Mouse (Mus musculus) forebrain, embryonic 13.5 days (tissue): ENCODE results near the gene Slc24a5. TPM values are rescaled to one million over a fixed set of nuclear protein-coding genes. Genes with fewer than 3 reads are reported as not detected.
"Not testable (repeated sequence)": the region's sequence is repeated elsewhere in the genome, so short reads cannot be mapped to it uniquely, and the experiment has no call there.

Experiments used
- ATAC-seq: fragments of 200-750 bp; cut with Nextera tagmentation; 2 replicates; pipeline ENCODE4 v1.8.0; 2017
- H3K27ac ChIP-seq: fragments of 300-500 bp; sonication (generic); 2 replicates; pipeline ENCODE4 v1.5.1; 2015; ENCODE audit warnings: inconsistent platforms, mild to moderate bottlenecking, moderate library complexity
- H3K27me3 ChIP-seq: fragments of 300-500 bp; sonication (generic); 2 replicates; pipeline ENCODE4 v1.6.1; 2015; ENCODE audit warnings: mild to moderate bottlenecking, inconsistent platforms
- H3K36me3 ChIP-seq: fragments of 300-500 bp; sonication (generic); 2 replicates; pipeline ENCODE4 v1.6.1; 2015; ENCODE audit warnings: mild to moderate bottlenecking, inconsistent platforms; ENCODE audit not compliant: poor library complexity, severe bottlenecking
- H3K4me1 ChIP-seq: fragments of 300-500 bp; sonication (generic); 2 replicates; pipeline ENCODE4 v1.6.1; 2015; ENCODE audit warnings: inconsistent platforms
- H3K4me2 ChIP-seq: fragments of 300-500 bp; sonication (generic); 2 replicates; pipeline ENCODE4 v1.6.1; 2015; ENCODE audit warnings: inconsistent platforms, mild to moderate bottlenecking, moderate library complexity
- H3K4me3 ChIP-seq: fragments of 300-500 bp; sonication (generic); 2 replicates; pipeline ENCODE4 v1.5.1; 2015; ENCODE audit warnings: mild to moderate bottlenecking, inconsistent platforms
- H3K9ac ChIP-seq: fragments of 300-500 bp; sonication (generic); 2 replicates; pipeline ENCODE4 v1.6.1; 2015; ENCODE audit warnings: mild to moderate bottlenecking, inconsistent platforms
- H3K9me3 ChIP-seq: fragments of 300-500 bp; sonication (generic); replicated peaks from 2 replicates; pipeline ENCODE4 v1.6.1; 2016; ENCODE audit warnings: inconsistent platforms
- WGBS: fragments of 180-500 bp; shearing (Covaris S2); methylation state at CpG from one replicate; pipeline ENCODE4 v1.1.7; 2015; 5-methylcytosine and 5-hydroxymethylcytosine counted together
- polyA plus RNA-seq: library from polyadenylated mRNA; unstranded; fragments of >200 nt; fragmentation: Nextera tagmentation; extraction: Ambion mirVana; gene quantifications from 2 replicates; pipeline ENCODE4 v1.2.1, GENCODE M21; 2015

Slc24a5 gene
- polyA plus RNA-seq, 1 experiment from 2014 or later, result 4.6 TPM

DNA sequence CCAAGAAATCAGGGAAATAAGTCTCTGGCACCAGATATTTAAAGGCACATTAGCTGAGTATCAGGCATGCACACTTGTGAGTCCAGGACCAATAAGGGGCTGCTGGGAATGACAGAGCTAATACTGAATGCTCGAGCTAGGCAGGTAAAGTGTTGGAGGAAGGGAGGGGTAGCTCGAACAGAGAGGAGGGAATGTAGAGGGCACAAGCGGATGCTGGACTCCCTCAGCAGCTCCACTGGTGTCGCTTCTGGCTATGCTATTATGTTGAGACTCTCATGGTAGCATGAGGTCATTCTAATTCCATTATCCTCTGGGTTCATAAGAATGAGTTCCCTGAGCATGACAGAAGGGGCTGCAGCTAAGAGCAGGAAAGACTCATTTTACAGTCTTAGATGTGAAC is 5.0 kb upstream of the Slc24a5 start:
- Histone ChIP-seq H3K36me3 (no peaks in the 10 kb centered on the region), H3K27ac (no peak overlapping the region), H3K4me3 (no peak overlapping the region), H3K9ac (no peak overlapping the region), H3K4me1 (no peaks in the 10 kb centered on the region), H3K9me3 (no peaks in the 10 kb centered on the region), H3K27me3 (no peaks in the 10 kb centered on the region), H3K4me2 (no peak overlapping the region)
- 59% methylated on average over 4 of the region's 4 CpGs for WGBS
- no peak for ATAC-seq

DNA sequence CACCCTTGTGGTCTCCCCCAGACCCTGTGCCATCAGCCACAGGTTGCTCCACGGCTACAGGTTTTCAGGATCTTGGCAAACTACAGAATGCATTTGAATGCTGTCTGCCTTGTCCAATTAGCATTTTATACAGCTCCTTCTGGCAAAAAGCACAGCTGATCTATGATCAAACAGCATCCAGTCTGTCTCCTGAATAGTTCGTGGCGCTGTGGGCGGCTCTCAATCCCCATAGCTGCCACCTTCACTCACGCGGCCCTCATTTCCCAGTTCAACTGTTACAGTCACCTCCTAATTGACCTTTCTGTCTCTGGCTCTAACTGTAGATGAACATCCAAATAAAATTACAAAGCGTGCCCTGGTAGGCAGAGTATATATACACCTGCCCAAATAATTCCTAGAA is 551 bp upstream of the Slc24a5 start:
- Histone ChIP-seq H3K4me2 (no peak overlapping the region), H3K4me3 (no peak overlapping the region), H3K36me3 (no peaks in the 10 kb centered on the region), H3K27me3 (no peaks in the 10 kb centered on the region), H3K9ac (no peak overlapping the region), H3K4me1 (no peaks in the 10 kb centered on the region), H3K9me3 (no peaks in the 10 kb centered on the region), H3K27ac (no peak overlapping the region)
- WGBS, result 81% methylated on average over 7 of the region's 7 CpGs
- 0 out of 2 replicates have a peak, but pooled peaks have one; percentile 10 for ATAC-seq

DNA sequence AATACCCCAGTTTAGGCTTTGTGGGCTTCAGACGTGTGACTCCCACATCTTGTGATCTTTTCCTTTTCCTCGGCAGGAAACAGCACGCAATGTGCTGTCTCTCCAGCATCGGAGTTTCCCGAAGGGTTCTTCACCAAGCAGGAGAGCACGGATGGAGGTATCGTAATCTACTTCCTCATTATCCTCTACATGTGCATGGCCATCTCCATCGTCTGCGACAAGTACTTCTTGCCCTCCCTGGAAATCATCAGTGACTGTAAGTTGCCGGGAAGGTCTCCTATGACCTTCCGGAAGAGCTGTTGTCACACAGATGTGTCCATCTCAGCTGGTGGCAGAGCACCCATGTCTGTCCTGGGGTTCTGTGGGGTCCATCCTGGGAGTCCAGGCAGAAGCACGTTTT is 772 bp downstream of the Slc24a5 start:
- WGBS, result 92% methylated on average over 12 of the region's 12 CpGs
- no peak overlapping the region for H3K27ac ChIP-seq
- no peak for ATAC-seq
- no peak overlapping the region for H3K4me2 ChIP-seq
- no peaks in the 10 kb centered on the region for H3K36me3 ChIP-seq
- no peaks in the 10 kb centered on the region for H3K4me1 ChIP-seq
- no peak overlapping the region for H3K4me3 ChIP-seq
- no peaks in the 10 kb centered on the region for H3K9me3 ChIP-seq
- H3K27me3 ChIP-seq, result no peaks in the 10 kb centered on the region
- no peak overlapping the region for H3K9ac ChIP-seq

DNA sequence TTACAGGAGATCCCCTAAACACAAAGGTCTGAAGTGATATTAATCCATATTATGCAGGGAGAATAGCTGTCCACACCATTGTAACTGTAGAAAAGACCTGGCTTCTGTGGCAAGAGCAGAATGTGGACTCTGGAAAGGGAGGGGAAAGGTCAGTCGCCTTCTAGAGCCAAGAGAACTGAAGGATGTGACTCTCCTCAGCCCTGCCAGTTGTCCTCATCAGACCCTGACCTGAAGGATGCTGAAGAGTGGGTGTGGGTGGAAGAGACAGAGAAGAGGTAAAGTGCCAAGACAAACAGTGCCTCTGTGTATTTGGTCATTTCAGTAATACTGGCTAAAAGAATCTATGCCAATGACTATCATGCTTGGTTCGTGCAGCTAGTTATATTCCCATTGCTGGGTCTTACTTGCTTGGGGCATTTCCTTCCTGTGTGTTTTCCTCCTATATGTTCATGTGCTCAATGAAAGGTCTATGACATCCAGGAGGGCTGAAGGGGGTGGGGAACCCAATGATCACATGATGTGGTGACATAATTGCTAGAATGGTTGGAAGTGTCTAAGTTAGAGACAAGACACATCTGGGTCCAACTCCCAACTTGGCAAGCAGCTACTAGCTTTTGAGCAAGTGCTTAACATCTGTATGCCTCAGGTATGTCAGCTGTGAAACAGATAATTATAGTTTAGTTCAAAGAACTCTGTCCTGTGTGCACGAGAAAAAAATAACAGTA is 5.3 kb downstream of the Slc24a5 start:
- H3K27me3 ChIP-seq, result no peaks in the 10 kb centered on the region
- no peaks in the 10 kb centered on the region for H3K9me3 ChIP-seq
- no peak overlapping the region for H3K9ac ChIP-seq
- no peak overlapping the region for H3K4me3 ChIP-seq
- H3K4me1 ChIP-seq, result no peaks in the 10 kb centered on the region
- peaks cover 6% of the 10 kb centered on the region; the same call in 1 of the 2 replicates for H3K36me3 ChIP-seq
- 76% methylated on average over 3 of the region's 3 CpGs for WGBS
- H3K27ac ChIP-seq, result no peak overlapping the region
- no peak for ATAC-seq
- no peak overlapping the region for H3K4me2 ChIP-seq

DNA sequence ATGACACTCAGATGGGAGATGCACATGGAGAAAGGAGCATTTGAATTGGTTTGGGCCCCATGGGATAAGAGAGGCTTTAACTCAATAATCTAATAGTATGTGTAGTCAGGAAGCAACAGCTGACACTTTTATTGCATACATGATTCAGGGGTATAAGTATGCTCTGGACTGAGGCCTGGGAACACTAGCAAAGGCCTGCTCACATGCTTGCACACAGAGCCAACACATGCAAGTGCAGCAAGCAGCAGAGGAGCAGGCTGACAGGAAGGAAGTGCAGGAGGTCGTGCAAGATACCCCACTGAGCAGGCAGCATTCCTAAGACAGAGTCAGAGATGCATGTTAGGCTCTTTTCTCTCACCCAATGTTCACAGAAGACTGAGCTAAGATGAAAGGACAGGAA is 16.0 kb downstream of the Slc24a5 start:
- ATAC-seq, result no peak
- Histone ChIP-seq H3K27ac (no peak overlapping the region), H3K4me2 (no peak overlapping the region), H3K4me3 (no peak overlapping the region), H3K9ac (no peak overlapping the region), H3K9me3 (no peaks in the 10 kb centered on the region), H3K36me3 (peaks cover 46% of the 10 kb centered on the region), H3K27me3 (no peaks in the 10 kb centered on the region), H3K4me1 (no peaks in the 10 kb centered on the region)
- 35% methylated on average over 1 of the region's 1 CpGs for WGBS

DNA sequence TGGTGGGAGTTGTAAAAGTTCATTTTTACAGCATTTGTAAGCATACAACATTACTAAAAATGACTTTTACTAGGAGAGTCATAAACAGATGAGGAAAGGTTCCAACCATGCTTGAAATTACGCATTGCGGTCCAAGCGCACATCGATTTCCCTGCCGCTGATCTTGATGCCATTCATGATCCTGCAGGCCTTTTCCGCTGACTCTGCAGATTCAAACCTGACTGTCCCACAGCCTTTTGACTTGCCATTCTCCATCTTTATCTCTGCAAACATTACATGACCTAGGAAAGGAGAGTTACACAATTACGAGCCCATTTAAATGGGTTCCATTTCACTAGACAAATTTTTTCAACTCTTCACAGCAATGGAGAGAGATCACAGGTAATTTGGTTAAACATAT is 20.8 kb downstream of the Slc24a5 start:
- no peaks in the 10 kb centered on the region for H3K9me3 ChIP-seq
- H3K36me3 ChIP-seq, result peaks cover 52% of the 10 kb centered on the region
- 94% methylated on average over 7 of the region's 7 CpGs for WGBS

DNA sequence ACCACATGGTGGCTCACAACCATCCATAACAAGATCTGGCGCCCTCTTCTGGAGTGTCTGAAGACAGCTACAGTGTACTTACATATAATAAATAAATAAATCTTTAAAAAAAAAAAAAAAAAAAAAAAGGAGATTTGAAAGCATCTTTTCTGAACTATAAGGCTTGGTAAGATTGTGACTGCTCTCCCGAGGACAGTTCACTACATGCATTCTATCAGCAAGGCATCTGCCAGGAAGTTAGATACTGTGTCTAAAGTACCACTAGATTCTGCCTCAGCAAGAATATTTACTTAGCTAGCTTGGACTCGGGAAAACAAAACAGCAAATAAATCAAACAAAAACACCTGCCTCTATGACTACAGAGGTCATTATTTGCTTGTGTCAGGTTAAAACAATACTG is 24.2 kb downstream of the Slc24a5 start:
- 86% methylated on average over 3 of the region's 3 CpGs for WGBS
- not testable (repeated sequence) for H3K9me3 ChIP-seq

More for the DNA sequence above, 20.8 kb downstream of the Slc24a5 start:
- ATAC-seq, result no peak
- Histone ChIP-seq H3K4me2 (no peak overlapping the region), H3K9ac (no peak overlapping the region), H3K4me1 (no peaks in the 10 kb centered on the region), H3K4me3 (no peak overlapping the region), H3K27me3 (no peaks in the 10 kb centered on the region), H3K27ac (no peak overlapping the region)

DNA sequence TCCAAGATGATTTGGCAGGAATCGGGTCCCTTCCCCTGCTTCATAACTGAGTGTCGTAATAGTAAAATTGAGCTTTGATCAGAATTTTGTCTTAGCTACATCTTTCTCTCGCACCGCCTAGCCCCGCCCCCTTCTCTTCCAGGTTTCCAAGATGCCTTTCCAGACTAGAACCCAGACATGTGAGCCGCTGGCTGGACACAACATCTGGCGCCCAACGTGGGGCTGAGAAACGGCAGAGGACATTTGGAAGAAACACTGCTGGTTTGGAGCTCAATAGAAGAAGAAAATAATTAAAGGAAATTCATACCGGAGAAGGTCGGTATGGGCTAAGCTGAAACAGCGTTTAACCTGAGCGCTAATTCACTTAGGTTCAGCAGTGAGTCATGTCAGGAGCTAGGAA is 36.6 kb downstream of the Slc24a5 start:
- not testable (repeated sequence) for H3K9me3 ChIP-seq, H3K4me1 ChIP-seq, H3K4me3 ChIP-seq, H3K27ac ChIP-seq, H3K27me3 ChIP-seq, ATAC-seq, H3K4me2 ChIP-seq, H3K9ac ChIP-seq
- WGBS, result 96% methylated on average over 13 of the region's 13 CpGs
- peaks cover 73% of the 10 kb centered on the region for H3K36me3 ChIP-seq

More for the DNA sequence above, 24.2 kb downstream of the Slc24a5 start:
- not testable (repeated sequence) for H3K4me1 ChIP-seq, H3K4me2 ChIP-seq, ATAC-seq, H3K9ac ChIP-seq, H3K4me3 ChIP-seq, H3K27me3 ChIP-seq, H3K27ac ChIP-seq
- H3K36me3 ChIP-seq, result peaks cover 50% of the 10 kb centered on the region

DNA sequence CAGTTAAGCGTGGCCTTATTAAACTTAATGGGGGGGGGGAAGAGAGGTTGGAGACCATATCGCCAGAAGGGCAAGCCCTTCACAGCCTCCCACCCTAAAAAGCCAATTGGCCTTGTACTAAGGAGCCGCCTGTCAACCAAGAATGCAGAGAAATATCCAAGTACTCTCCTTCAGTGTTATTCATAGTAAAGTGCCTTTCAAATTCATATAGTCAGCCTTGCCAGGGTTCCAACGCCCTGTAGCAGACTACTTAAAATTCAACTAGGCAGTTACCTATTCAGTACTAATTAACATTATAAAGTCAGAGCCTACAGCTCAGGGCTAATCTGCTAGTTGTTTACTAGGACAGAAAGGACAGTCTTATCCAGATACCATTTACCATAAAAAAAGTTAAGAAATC is 38.6 kb downstream of the Slc24a5 start:
- not testable (repeated sequence) for H3K27ac ChIP-seq, H3K27me3 ChIP-seq, H3K9ac ChIP-seq, H3K4me3 ChIP-seq, H3K4me1 ChIP-seq, ATAC-seq, H3K9me3 ChIP-seq, H3K4me2 ChIP-seq
- peaks cover 59% of the 10 kb centered on the region for H3K36me3 ChIP-seq
- 67% methylated on average over 4 of the region's 4 CpGs for WGBS

DNA sequence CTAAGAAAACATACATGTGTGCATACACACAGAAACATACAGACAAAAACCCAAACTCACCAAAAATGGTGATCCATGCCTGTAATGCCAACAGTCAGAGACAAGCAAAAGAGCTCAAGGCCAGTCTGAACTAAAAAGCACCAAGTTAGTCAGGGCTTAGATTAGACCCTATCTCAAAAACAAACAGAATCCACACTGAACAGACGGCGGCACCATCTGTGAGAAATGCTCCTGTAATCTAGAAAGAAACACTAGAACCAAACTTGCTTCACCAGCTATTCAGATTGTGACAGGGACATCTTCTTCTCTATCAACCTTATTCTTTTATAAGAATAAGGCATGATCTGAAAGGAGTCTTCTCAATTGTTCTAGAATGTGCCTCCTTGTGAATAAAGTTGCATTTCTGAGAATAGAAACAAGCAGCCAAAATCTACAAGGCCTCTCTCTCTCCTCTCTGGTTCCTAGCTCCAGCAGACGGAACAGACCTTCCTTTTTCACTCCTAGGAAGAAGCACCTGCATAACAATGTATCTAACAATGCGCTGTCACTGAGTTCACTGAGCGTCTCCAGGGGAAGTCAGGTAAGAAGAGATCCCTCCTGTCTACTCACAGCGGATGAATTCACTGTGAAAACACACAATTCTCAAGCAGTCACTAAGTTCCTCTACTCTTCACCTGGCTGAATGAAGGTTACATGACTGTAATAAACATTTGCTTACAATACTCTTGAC is 51.6 kb downstream of the Slc24a5 start:
- H3K9ac ChIP-seq, result no peak overlapping the region
- H3K4me1 ChIP-seq, result peaks cover 32% of the 10 kb centered on the region
- peaks cover 15% of the 10 kb centered on the region for H3K36me3 ChIP-seq
- H3K4me3 ChIP-seq, result no peak overlapping the region
- H3K27ac ChIP-seq, result no peak overlapping the region
- no peak overlapping the region for H3K4me2 ChIP-seq
- H3K27me3 ChIP-seq, result no peaks in the 10 kb centered on the region
- H3K9me3 ChIP-seq, result no peaks in the 10 kb centered on the region
- 73% methylated on average over 6 of the region's 6 CpGs for WGBS
- no peak for ATAC-seq

DNA sequence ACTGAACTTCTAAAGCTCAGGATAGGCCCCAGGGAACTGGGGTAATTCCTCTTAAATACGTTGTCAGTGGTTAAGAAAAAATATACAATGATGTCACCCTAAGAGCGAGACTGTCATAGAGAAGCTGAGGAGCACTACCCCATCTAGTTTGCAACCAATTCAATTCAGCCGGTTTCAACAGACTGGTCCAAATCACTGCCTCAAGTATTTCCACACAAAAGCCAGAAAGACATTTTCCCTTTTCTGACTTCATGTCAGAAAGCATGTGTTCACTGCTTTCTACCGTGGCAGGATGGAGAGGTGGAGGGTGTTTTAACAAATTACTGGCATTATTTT is 54.3 kb downstream of the Slc24a5 start:
- peak overlapping the region; percentile 99 for H3K9ac ChIP-seq
- ATAC-seq, result peak; percentile 37; the same call in 1 of the 2 replicates
- H3K4me1 ChIP-seq, result peaks cover 32% of the 10 kb centered on the region
- H3K27me3 ChIP-seq, result no peaks in the 10 kb centered on the region
- WGBS, result 4% methylated on average over 4 of the region's 4 CpGs
- no peaks in the 10 kb centered on the region for H3K9me3 ChIP-seq
- no peaks in the 10 kb centered on the region for H3K36me3 ChIP-seq
- H3K27ac ChIP-seq, result peak overlapping the region; percentile 95
- peak overlapping the region; percentile 85 for H3K4me3 ChIP-seq
- peak overlapping the region; percentile 67 for H3K4me2 ChIP-seq

DNA sequence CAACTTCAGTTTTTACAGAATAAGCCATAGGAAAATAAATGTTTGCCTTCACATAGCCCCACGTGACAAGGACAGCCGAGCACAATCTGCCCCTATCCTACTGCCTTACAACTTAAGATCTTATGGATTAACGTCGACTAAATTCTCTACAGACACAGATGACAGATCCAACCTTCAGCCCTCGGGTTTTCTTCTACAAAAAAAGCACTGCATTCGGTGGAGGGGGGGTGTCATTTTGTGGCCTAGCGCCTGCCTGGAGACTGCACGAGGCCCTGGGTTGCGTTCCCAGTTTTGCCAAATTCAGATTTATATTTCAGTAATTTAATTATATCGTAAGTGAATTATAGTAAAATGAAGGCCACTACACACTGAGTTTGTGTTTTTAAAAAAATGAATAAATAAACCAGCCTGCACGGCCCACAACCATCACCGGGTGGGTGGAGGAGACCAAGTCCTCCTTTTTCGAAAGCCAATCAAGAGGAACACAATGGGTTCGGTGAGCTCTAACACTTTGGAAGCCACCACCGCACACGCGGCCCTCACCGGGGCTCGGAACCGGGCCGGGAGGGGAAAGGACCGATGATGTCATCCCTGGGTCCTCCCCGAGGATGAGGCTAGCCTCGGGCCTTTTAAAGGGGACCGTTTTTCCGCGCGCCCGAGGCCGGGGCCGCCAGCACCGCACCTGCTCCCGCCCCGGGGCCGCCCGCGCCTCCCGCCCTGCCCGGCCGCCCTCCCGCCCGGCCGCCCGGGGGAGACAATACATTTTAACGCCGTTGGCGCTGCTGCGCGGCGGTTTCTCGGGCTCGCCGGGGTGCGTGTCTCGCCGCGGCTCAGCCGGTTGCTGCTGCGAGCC is 54.9 kb downstream of the Slc24a5 start:
- under 1% methylated on average over 43 of the region's 59 CpGs for WGBS
- Histone ChIP-seq H3K9ac (peak overlapping the region; percentile 99), H3K27me3 (no peaks in the 10 kb centered on the region), H3K9me3 (no peaks in the 10 kb centered on the region), H3K4me1 (peaks cover 32% of the 10 kb centered on the region), H3K36me3 (no peaks in the 10 kb centered on the region), H3K4me2 (peak overlapping the region; percentile 67), H3K4me3 (peak overlapping the region; percentile 85), H3K27ac (peak overlapping the region; percentile 95)
- ATAC-seq, result peak; percentile 76
